In genomic region chr5:117121657-117122056, GRCm38 (mm10) we compare ENCODE assay signal across 8 mouse cellular contexts. TPM values are rescaled to one million over a fixed set of nuclear protein-coding genes. Genes with fewer than 3 reads are reported as not detected.
A peak's percentile ranks its signal among the peaks of the same experiment; 100 is the strongest.
DNase-seq lines count a peak whose midpoint lies in the region; ATAC-seq and TF ChIP-seq lines count a peak whose summit lies in the region.

No protein-coding gene starts in this region.

- H3K4me3 ChIP-seq in gastrocnemius, adult 2 months, result peak overlapping the region; percentile 97
- peak overlapping the region; percentile 80 for H3K4me3 ChIP-seq in lung, embryonic 16.5 days (ENCODE audit: low read length)
- no peak overlapping the region; the same call in 1 of the 2 replicates for H3K4me3 ChIP-seq in hindbrain, embryonic 13.5 days
- H3K4me3 ChIP-seq in neural tube, embryonic 13.5 days, result peak overlapping the region; percentile 73; the same call in 1 of the 2 replicates

- H3K4me1 ChIP-seq in lung, embryonic 16.5 days (replicated peaks; ENCODE audit: control insufficient read depth, insufficient read depth, low read length), result peaks cover 14% of the 10 kb centered on the region; the same call in 1 of the 2 replicates
- H3K4me1 ChIP-seq in hindbrain, embryonic 13.5 days (replicated peaks), result peaks cover 28% of the 10 kb centered on the region
- H3K4me1 ChIP-seq in neural tube, embryonic 13.5 days (replicated peaks), result peaks cover 25% of the 10 kb centered on the region

- no peak for TF ChIP-seq CTCF in gastrocnemius, adult 2 months (IDR thresholded peaks at IDR 0.05)

- H3K36me3 ChIP-seq in lung, embryonic 16.5 days (ENCODE audit: control insufficient read depth, insufficient read depth, low read length), result no peaks in the 10 kb centered on the region
- H3K36me3 ChIP-seq in hindbrain, embryonic 13.5 days, result no peaks in the 10 kb centered on the region; the same call in 1 of the 2 replicates
- H3K36me3 ChIP-seq in neural tube, embryonic 13.5 days, result no peaks in the 10 kb centered on the region

- H3K9me3 ChIP-seq in lung, embryonic 16.5 days (ENCODE audit: control insufficient read depth, low read length), result no peaks in the 10 kb centered on the region
- no peaks in the 10 kb centered on the region for H3K9me3 ChIP-seq in hindbrain, embryonic 13.5 days
- no peaks in the 10 kb centered on the region for H3K9me3 ChIP-seq in neural tube, embryonic 13.5 days

- intact Hi-C loops in gastrocnemius, adult 2 months (cut with DNase I), result no loop called here

- H3K27ac ChIP-seq in gastrocnemius, adult 2 months, result 0 out of 2 replicates have a peak overlapping the region, but pooled peaks have one; percentile 2
- H3K27ac ChIP-seq in lung, embryonic 16.5 days (ENCODE audit: low read length), result no peak overlapping the region
- no peak overlapping the region for H3K27ac ChIP-seq in hindbrain, embryonic 13.5 days
- no peak overlapping the region for H3K27ac ChIP-seq in neural tube, embryonic 13.5 days (replicated peaks)

- no peak for ATAC-seq in lung, embryonic 16.5 days (ENCODE audit: low read depth)
- no peak for ATAC-seq in hindbrain, embryonic 13.5 days (ENCODE audit: low FRiP score)
- no peak for ATAC-seq in neural tube, embryonic 13.5 days (ENCODE audit: low read depth)
- ATAC-seq in CD4-positive, CD25-positive, alpha-beta regulatory T cell, adult 4 months, result no peak

- DNase-seq in gastrocnemius, adult 2 months, result no peak
- no peak for DNase-seq in gastrocnemius, adult 8-10 months (ENCODE audit: low spot score in 2 of 2)
- DNase-seq in lung, postnatal 14 days, result no peak
- no peak for DNase-seq in urinary bladder, postnatal 4 days (ENCODE audit: low spot score in 2 of 2)

- no peaks in the 10 kb centered on the region for H3K27me3 ChIP-seq in lung, embryonic 16.5 days (ENCODE audit: control insufficient read depth, insufficient read depth, low read depth, low read length)
- H3K27me3 ChIP-seq in hindbrain, embryonic 13.5 days, result peaks cover 16% of the 10 kb centered on the region
- H3K27me3 ChIP-seq in neural tube, embryonic 13.5 days, result peaks cover 9% of the 10 kb centered on the region

- peak overlapping the region; percentile 89 for H3K4me2 ChIP-seq in lung, embryonic 16.5 days (ENCODE audit: low read depth, low read length)
- peak overlapping the region; percentile 96 for H3K4me2 ChIP-seq in hindbrain, embryonic 13.5 days
- H3K4me2 ChIP-seq in neural tube, embryonic 13.5 days, result peak overlapping the region; percentile 96

- H3K9ac ChIP-seq in lung, embryonic 16.5 days (ENCODE audit: low read length), result no peak overlapping the region; the same call in 1 of the 2 replicates
- no peak overlapping the region for H3K9ac ChIP-seq in hindbrain, embryonic 13.5 days
- H3K9ac ChIP-seq in neural tube, embryonic 13.5 days, result no peak overlapping the region; the same call in 1 of the 2 replicates

- WGBS in lung, embryonic 16.5 days, result 4% methylated on average over 2 of the region's 2 CpGs
- 8% methylated on average over 2 of the region's 2 CpGs for WGBS in hindbrain, embryonic 13.5 days
- WGBS in neural tube, embryonic 13.5 days, result 3% methylated on average over 2 of the region's 2 CpGs

RNA-seq across cellular contexts. Expression of gene Taok3, which starts 1.7 kb away (rescaled TPM):
- 1 to 10 TPM; 4.6 to 6.8 TPM for total RNA-seq in gastrocnemius, adult 2 months (2021)
- total RNA-seq in gastrocnemius, adult 8-10 months (2022), result 1 to 10 TPM; 3.0 to 4.5 (median 3.7) TPM
- 33.5 and 37.1 TPM in 2 replicates for polyA plus RNA-seq in lung, embryonic 16.5 days (2015; fragmentation: Nextera tagmentation; extraction: Ambion mirVana)
- 47.0 and 50.0 TPM in 2 replicates for polyA plus RNA-seq in hindbrain, embryonic 13.5 days (2015; fragmentation: Nextera tagmentation; extraction: Ambion mirVana)
- polyA plus RNA-seq in neural tube, embryonic 13.5 days (2015; fragmentation: Nextera tagmentation; extraction: Ambion mirVana), result 46.7 and 52.5 TPM in 2 replicates
- 100 to 1,000 TPM; 125 to 142 TPM for polyA plus RNA-seq in CD4-positive, CD25-positive, alpha-beta regulatory T cell, adult 4 months (2017; shearing (Covaris generic))

RNA-seq across cellular contexts. Expression of gene Suds3, which starts 5.7 kb away (rescaled TPM):
- total RNA-seq in gastrocnemius, adult 2 months (2021), result 10 to 100 TPM; 71.7 to 94.8 TPM
- total RNA-seq in gastrocnemius, adult 8-10 months (2022), result 10 to 100 TPM; 76.0 to 91.9 (median 89.6) TPM
- 56.9 and 63.4 TPM in 2 replicates for polyA plus RNA-seq in lung, embryonic 16.5 days (2015; fragmentation: Nextera tagmentation; extraction: Ambion mirVana)
- polyA plus RNA-seq in hindbrain, embryonic 13.5 days (2015; fragmentation: Nextera tagmentation; extraction: Ambion mirVana), result 83.2 and 90.5 TPM in 2 replicates
- 91.4 and 99.7 TPM in 2 replicates for polyA plus RNA-seq in neural tube, embryonic 13.5 days (2015; fragmentation: Nextera tagmentation; extraction: Ambion mirVana)
- 10 to 100 TPM; 10.7 to 13.2 TPM for polyA plus RNA-seq in CD4-positive, CD25-positive, alpha-beta regulatory T cell, adult 4 months (2017; shearing (Covaris generic))
